Mouse (Mus musculus) lung, embryonic 14.5 days (tissue): Measurements from ENCODE around the gene Cwc22. TPM values are rescaled to one million over a fixed set of nuclear protein-coding genes. Genes with fewer than 3 reads are reported as not detected.

Experiments used
- ATAC-seq: fragments of 200-750 bp; cut with Nextera tagmentation; 2 replicates; pipeline ENCODE4 v1.8.0; 2017; ENCODE audit warnings: mild to moderate bottlenecking, moderate TSS enrichment, moderate library complexity; ENCODE audit not compliant: insufficient read depth
- DNase-seq: peaks from one replicate; pipeline ENCODE4 v3.0.0-alpha.2; 2015
- H3K27ac ChIP-seq: fragments of 300-500 bp; sonication (generic); 2 replicates; pipeline ENCODE4 v1.5.1; 2014; ENCODE audit warnings: low read depth, mild to moderate bottlenecking, moderate library complexity
- H3K27me3 ChIP-seq: fragments of 300-500 bp; sonication (generic); 2 replicates; pipeline ENCODE4 v1.6.1; 2014; ENCODE audit warnings: low read length, control low read depth; ENCODE audit not compliant: insufficient read depth
- H3K36me3 ChIP-seq: fragments of 300-500 bp; sonication (generic); 2 replicates; pipeline ENCODE4 v1.6.1; 2014; ENCODE audit warnings: control low read depth; ENCODE audit not compliant: insufficient read depth
- H3K4me1 ChIP-seq: fragments of 300-500 bp; sonication (generic); 2 replicates; pipeline ENCODE4 v1.6.1; 2014; ENCODE audit warnings: antibody characterized with exemption, control low read depth; ENCODE audit not compliant: insufficient read depth
- H3K4me2 ChIP-seq: fragments of 300-500 bp; sonication (generic); 2 replicates; pipeline ENCODE4 v1.6.1; 2014; ENCODE audit warnings: mild to moderate bottlenecking
- H3K4me3 ChIP-seq: fragments of 300-500 bp; sonication (generic); 2 replicates; pipeline ENCODE4 v1.5.1; 2014; ENCODE audit warnings: low read depth, low read length
- H3K9ac ChIP-seq: fragments of 300-500 bp; sonication (generic); 2 replicates; pipeline ENCODE4 v1.6.1; 2014
- H3K9me3 ChIP-seq: fragments of 300-500 bp; sonication (generic); 2 replicates; pipeline ENCODE4 v1.6.1; 2016; ENCODE audit warnings: low read depth, low read length, control low read depth
- CTCF ChIP-seq: IDR thresholded peaks from 2 replicates; pipeline ENCODE4 v1.5.1; 2016; ENCODE audit warnings: antibody characterized with exemption, low read depth
- WGBS: fragments of 180-500 bp; shearing (Covaris S2); extraction: QIAGEN DNeasy Blood & Tissue Kit; methylation state at CpG from one replicate; pipeline ENCODE4 v1.1.7; 2014; 5-methylcytosine and 5-hydroxymethylcytosine counted together
- polyA plus RNA-seq: library from polyadenylated mRNA; unstranded; fragments of >200 nt; fragmentation: Nextera tagmentation; extraction: Ambion mirVana; gene quantifications from 2 replicates; pipeline ENCODE4 v1.2.1, GENCODE M21; 2014

Gene Cwc22
- polyA plus RNA-seq, 1 experiment from 2014 or later = 37.3 TPM

GRCm38 (mm10) chr2:77949521-77949920 is 3.3 kb upstream of the Cwc22 start:
- H3K9me3 ChIP-seq = no peaks in the 10 kb centered on the region
- H3K4me1 ChIP-seq = peaks cover 5% of the 10 kb centered on the region; the same call in 1 of the 2 replicates
- ATAC-seq (no peak), DNase-seq (no peak)
- H3K4me2 ChIP-seq = no peak overlapping the region
- H3K4me3 ChIP-seq = no peak overlapping the region
- no peak overlapping the region for H3K9ac ChIP-seq
- no peaks in the 10 kb centered on the region for H3K27me3 ChIP-seq
- H3K27ac ChIP-seq = no peak overlapping the region
- H3K36me3 ChIP-seq = no peaks in the 10 kb centered on the region
- TF ChIP-seq CTCF = no peak
- 83% methylated on average over 1 of the region's 1 CpGs for WGBS

GRCm38 (mm10) chr2:77948921-77949320 is 2.7 kb upstream of the Cwc22 start:
- DNase-seq = no peak
- no peak for TF ChIP-seq CTCF
- H3K9me3 ChIP-seq = no peaks in the 10 kb centered on the region
- WGBS = 79% methylated on average over 2 of the region's 2 CpGs
- no peaks in the 10 kb centered on the region for H3K27me3 ChIP-seq
- no peak overlapping the region for H3K9ac ChIP-seq
- peaks cover 7% of the 10 kb centered on the region; the same call in 1 of the 2 replicates for H3K4me1 ChIP-seq
- H3K4me2 ChIP-seq = no peak overlapping the region
- no peak overlapping the region for H3K4me3 ChIP-seq
- no peak for ATAC-seq
- no peak overlapping the region for H3K27ac ChIP-seq
- H3K36me3 ChIP-seq = no peaks in the 10 kb centered on the region

GRCm38 (mm10) chr2:77948126-77948525 is 2.0 kb upstream of the Cwc22 start:
- no peak overlapping the region for H3K4me3 ChIP-seq
- H3K27me3 ChIP-seq = no peaks in the 10 kb centered on the region
- H3K36me3 ChIP-seq = no peaks in the 10 kb centered on the region
- H3K4me2 ChIP-seq = no peak overlapping the region
- no peak for ATAC-seq
- H3K9me3 ChIP-seq = no peaks in the 10 kb centered on the region
- no peak overlapping the region for H3K9ac ChIP-seq
- H3K4me1 ChIP-seq = peaks cover 7% of the 10 kb centered on the region; the same call in 1 of the 2 replicates
- 66% methylated on average over 1 of the region's 1 CpGs for WGBS
- no peak for TF ChIP-seq CTCF
- no peak for DNase-seq
- no peak overlapping the region for H3K27ac ChIP-seq

- 68% methylated on average over 3 of the region's 3 CpGs for WGBS
- DNase-seq (no peak), ATAC-seq (no peak)
- no peak for TF ChIP-seq CTCF
- Histone ChIP-seq H3K9ac (no peak overlapping the region), H3K4me2 (no peak overlapping the region), H3K4me1 (peaks cover 7% of the 10 kb centered on the region; the same call in 1 of the 2 replicates), H3K27ac (no peak overlapping the region), H3K36me3 (no peaks in the 10 kb centered on the region), H3K4me3 (no peak overlapping the region), H3K27me3 (no peaks in the 10 kb centered on the region), H3K9me3 (no peaks in the 10 kb centered on the region)
These were observed 1.1 kb upstream of the Cwc22 start for GRCm38 (mm10) chr2:77947161-77947870.

GRCm38 (mm10) chr2:77944860-77945595 is 1.1 kb downstream of the Cwc22 start:
- H3K4me2 ChIP-seq = peak overlapping the region; percentile 88
- no peak overlapping the region for H3K27ac ChIP-seq
- H3K4me1 ChIP-seq = peaks cover 7% of the 10 kb centered on the region; the same call in 1 of the 2 replicates
- no peaks in the 10 kb centered on the region for H3K9me3 ChIP-seq
- no peak for ATAC-seq
- peak overlapping the region; percentile 66 for H3K4me3 ChIP-seq
- DNase-seq = no peak
- no peak for TF ChIP-seq CTCF
- no peaks in the 10 kb centered on the region for H3K36me3 ChIP-seq
- peak overlapping the region; percentile 88 for H3K9ac ChIP-seq
- H3K27me3 ChIP-seq = no peaks in the 10 kb centered on the region
- WGBS = 42% methylated on average over 8 of the region's 8 CpGs

GRCm38 (mm10) chr2:77944281-77944680 is 1.9 kb downstream of the Cwc22 start:
- no peaks in the 10 kb centered on the region for H3K27me3 ChIP-seq
- H3K4me2 ChIP-seq = no peak overlapping the region; the same call in 1 of the 2 replicates
- peaks cover 6% of the 10 kb centered on the region; the same call in 1 of the 2 replicates for H3K36me3 ChIP-seq
- H3K27ac ChIP-seq = no peak overlapping the region
- ATAC-seq (no peak), DNase-seq (no peak)
- no peak overlapping the region for H3K4me3 ChIP-seq
- H3K9me3 ChIP-seq = no peaks in the 10 kb centered on the region
- WGBS = 94% methylated on average over 5 of the region's 5 CpGs
- no peak for TF ChIP-seq CTCF
- H3K9ac ChIP-seq = no peak overlapping the region
- peaks cover 7% of the 10 kb centered on the region; the same call in 1 of the 2 replicates for H3K4me1 ChIP-seq

GRCm38 (mm10) chr2:77941944-77942343 is 4.2 kb downstream of the Cwc22 start:
- ATAC-seq (no peak), DNase-seq (no peak)
- no peaks in the 10 kb centered on the region for H3K9me3 ChIP-seq
- WGBS = 93% methylated on average over 2 of the region's 2 CpGs
- no peak overlapping the region for H3K27ac ChIP-seq
- H3K9ac ChIP-seq = no peak overlapping the region
- H3K4me1 ChIP-seq = peaks cover 7% of the 10 kb centered on the region; the same call in 1 of the 2 replicates
- H3K36me3 ChIP-seq = peaks cover 7% of the 10 kb centered on the region; the same call in 1 of the 2 replicates
- no peak for TF ChIP-seq CTCF
- H3K4me2 ChIP-seq = no peak overlapping the region
- no peaks in the 10 kb centered on the region for H3K27me3 ChIP-seq
- H3K4me3 ChIP-seq = no peak overlapping the region
